Mouse (Mus musculus) CH12.LX (cell line): ENCODE results near the gene Defb19.

Experiments used
- CTCF ChIP-seq, 2 experiments: IDR thresholded peaks in 1 of 2; conservative IDR thresholded peaks in 1 of 2; 2 replicates each; pipeline ENCODE4 v1.5.1; 2011 to 2012; ENCODE audit warnings: low read depth in 2 of 2, low read length in 2 of 2, improper control_type of control experiment in 1 of 2, inconsistent platforms in 1 of 2, mild to moderate bottlenecking in 1 of 2, moderate library complexity in 1 of 2
- EP300 ChIP-seq: IDR thresholded peaks from 2 replicates; pipeline ENCODE4 v1.6.1; 2011; ENCODE audit warnings: low read length, improper control_type of control experiment
- JUND ChIP-seq: conservative IDR thresholded peaks from 2 replicates; pipeline ENCODE4 v1.6.1; 2011; ENCODE audit warnings: low read depth, low read length, improper control_type of control experiment
- MAFK ChIP-seq: IDR thresholded peaks from 2 replicates; pipeline ENCODE4 v1.6.1; 2011; ENCODE audit warnings: low read length, improper control_type of control experiment; ENCODE audit not compliant: insufficient replicate concordance
- MEF2A ChIP-seq: IDR thresholded peaks from 2 replicates; pipeline ENCODE4 v1.6.1; 2014; ENCODE audit warnings: low read depth, mild to moderate bottlenecking, inconsistent platforms, low read length, improper control_type of control experiment, borderline replicate concordance
- NELFE ChIP-seq: IDR thresholded peaks from 2 replicates; pipeline ENCODE4 v1.6.1; 2011; ENCODE audit warnings: low read depth, low read length, improper control_type of control experiment
- POLR2A ChIP-seq: IDR thresholded peaks from 2 replicates; pipeline ENCODE4 v1.6.1; 2011; ENCODE audit warnings: low read depth, mild to moderate bottlenecking, improper control_type of control experiment, low read length
- RCOR1 ChIP-seq: conservative IDR thresholded peaks from 2 replicates; pipeline ENCODE4 v1.6.1; 2012; ENCODE audit warnings: low read depth, mild to moderate bottlenecking, inconsistent platforms, low read length, improper control_type of control experiment
- SIN3A ChIP-seq: IDR thresholded peaks from 2 replicates; pipeline ENCODE4 v1.6.1; 2012; ENCODE audit warnings: low read length, improper control_type of control experiment, inconsistent platforms
- SMC3 ChIP-seq: IDR thresholded peaks from 2 replicates; pipeline ENCODE4 v1.6.1; 2011; ENCODE audit warnings: low read depth, low read length, improper control_type of control experiment

DNA sequence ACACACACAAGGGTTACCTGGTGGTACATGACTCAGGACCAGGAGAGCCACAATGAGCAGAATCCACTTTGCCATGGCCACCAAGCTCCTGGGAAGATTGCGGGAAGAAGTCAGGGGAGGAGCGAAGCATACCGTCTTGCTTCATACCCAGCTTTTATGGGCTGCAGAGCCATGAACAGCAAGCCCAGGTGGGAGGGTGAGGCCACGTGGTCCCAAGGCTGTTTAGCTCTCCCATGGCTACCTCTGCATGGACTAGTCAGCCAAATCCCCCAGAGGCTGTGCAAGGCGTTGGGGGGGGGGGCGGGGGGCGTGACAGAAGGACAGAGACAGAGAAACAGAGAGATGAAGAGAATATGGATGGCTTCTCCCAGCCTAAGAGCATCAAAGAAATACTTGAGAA is 42.8 kb upstream of the Defb19 start, which contains the start of gene Defb25:
- TF ChIP-seq POLR2A (no peak), MAFK (no peak), SIN3A (no peak), RCOR1 (no peak), JUND (no peak), MEF2A (no peak), NELFE (no peak), SMC3 (no peak), EP300 (no peak), CTCF (conservative IDR thresholded peaks at IDR 0.05 in 1 of 2, IDR thresholded peaks at IDR 0.05 in 1 of 2; ENCODE audit: low read depth in 2 of 2, low read length in 2 of 2) (no peak)
